Mouse (Mus musculus): ENCODE measurements around the gene Ppp1r3f. TPM values are rescaled to one million over a fixed set of nuclear protein-coding genes. Genes with fewer than 3 reads are reported as not detected.

Ppp1r3f gene
- 3.3 and 13.6 TPM in 2 replicates for polyA plus RNA-seq (2021; fragmentation: Nextera tagmentation)
- long read RNA-seq, experiment 1, full-length matches to known transcripts: 26 of 33 reads
- long read RNA-seq, experiment 1, partial matches to known transcripts: 0 of 33 reads
- long read RNA-seq, experiment 1, other reads (novel, unspliced or antisense): 7 of 33 reads
- long read RNA-seq, experiment 2, full-length matches to known transcripts: 2 of 2 reads
- long read RNA-seq, experiment 2, partial matches to known transcripts: 0 of 2 reads
- long read RNA-seq, experiment 2, other reads (novel, unspliced or antisense): 0 of 2 reads

DNA sequence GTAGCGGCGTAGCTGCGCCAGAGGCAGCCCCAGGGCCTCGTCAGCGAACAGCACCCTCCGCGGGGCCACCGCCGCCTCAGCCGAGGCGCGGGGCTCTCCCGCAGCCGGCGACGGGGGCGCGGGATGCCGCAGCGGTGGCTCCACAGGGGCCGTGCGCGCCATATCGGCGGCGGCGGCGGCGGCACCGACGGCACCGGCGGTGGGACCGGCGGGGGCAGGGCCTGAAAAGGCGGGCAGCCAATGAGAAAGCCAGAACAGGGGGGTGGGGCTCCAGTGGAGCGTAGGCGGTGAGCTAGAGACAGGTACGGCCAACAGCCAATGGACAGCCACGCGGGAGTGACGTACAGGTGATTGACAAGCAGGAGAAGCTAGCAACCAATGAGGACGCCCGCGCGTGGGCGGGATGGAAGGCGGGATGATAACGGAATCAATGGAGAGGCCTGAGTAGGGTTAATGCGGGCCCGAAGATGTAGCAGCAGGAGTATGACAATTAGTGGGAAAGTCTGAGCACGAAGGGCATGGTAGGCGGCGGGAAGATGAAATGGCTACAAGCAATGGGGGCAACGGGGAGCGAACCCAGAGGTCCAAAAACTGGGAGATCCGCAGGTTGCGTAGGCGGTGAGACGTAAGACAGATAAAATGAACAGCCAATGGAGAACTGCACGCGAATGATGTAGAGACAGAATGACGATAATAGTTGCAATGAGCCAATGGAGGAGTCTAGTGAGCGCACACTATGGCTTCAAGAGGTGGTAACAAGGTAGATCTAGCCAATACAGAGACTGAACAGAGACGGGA lies at the start of gene Ppp1r3f:
TSS of gene Ppp1r3f (minus strand) at position 197 of the 798 bp plus-strand sequence.

DNA sequence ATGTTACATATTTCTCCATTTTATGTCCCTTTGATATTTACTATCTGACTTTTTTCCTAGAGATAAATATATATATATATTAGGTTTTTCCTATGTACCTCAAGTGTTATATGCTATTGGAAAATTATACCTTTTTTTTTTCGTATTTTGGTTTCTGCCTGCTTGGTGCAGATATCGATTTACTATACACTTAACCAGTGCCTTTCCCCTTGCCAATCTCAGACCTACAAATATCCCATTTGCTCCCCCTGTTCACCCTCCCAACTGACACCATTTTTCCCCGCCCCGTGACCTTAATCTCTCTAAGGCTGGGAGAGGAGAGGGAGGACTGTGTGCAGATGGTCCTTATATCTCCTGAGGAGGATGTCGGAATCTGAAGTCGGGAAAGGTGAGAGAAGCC lies 32.7 kb upstream of the Ppp1r3f start, which contains the start of gene Cacna1f:
TSS of gene Cacna1f (plus strand) at position 301 of the 400 bp plus-strand sequence.

DNA sequence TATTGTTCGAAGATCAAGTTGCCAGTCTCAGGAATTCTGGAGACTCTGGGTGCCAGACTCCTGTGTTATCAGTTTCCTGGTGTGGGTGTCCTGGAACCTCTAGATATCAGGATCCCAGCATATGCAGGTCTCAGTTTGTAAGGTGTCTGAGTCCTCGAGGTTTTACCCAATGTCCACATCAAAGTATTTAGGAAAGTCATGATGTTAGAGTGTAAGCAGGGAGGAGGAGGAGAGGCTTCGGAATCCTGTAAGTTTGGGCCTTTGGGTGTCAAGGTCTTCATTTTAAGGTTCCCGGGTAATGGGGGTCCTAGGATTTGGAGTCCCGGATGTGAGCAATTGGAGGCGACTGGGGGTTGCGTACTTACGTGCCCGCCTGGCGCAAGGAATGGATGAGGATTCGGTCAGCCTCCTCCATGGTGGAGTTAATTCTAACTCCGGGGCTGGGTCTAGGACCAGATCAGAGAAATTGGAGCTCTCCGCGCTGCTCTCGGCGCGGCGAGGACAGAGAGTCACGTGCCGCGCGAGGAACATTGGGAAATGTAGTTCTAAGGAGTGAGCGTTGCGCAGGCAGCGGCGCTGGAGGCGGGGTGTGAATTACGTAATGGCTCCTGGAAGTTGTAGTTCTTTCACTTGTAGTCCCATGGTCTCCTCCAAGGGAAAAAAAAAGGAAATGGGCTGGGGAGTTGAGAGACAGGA lies 30.9 kb upstream of the Ppp1r3f start, which contains the start of gene Ccdc22:
TSS of gene Ccdc22 (minus strand) at position 639 of the 696 bp plus-strand sequence.

DNA sequence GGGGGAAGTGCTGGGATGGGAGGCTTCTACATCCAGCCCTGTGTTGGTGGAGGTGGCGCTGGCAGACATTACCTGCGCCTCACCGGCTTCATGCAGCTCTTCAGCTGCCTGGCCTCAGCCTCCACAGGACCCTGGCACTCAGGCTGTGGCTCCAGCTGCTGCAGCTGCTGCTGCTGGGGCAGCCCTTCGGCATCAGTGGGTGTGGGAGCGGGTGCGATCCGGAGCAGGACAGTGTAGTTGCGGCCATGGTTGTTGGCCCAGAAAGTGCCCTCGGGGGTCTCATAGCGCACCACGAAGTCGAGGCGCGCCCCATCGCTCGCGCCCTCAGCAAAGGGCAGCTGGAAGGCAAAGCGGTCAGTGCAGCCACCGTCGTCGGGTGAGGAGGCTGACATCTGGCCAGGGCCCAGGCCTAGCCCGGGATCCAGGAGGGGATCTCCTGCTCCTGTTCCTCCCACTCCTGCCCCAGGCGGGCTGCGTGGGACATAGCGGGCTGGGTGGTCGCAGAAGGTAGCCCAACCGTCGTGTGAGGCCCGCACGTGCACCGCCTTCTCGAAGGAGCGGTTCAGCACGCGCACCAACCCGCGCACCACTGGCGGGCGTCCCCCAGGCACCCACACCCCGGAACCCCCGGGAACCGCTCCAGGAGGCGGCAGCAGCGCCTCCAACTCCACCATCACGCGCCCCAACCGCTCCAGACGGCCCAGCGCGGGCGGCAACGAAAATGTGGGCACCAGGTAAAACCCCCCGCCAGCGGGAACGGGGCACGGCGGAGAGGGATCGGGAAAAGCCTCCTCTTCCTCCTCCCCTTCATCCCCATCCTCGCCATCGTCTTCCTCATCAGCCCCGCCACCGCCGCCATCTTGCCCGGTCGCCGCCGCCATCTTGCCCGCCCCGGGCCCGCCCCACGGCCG lies 652 bp downstream of the Ppp1r3f start, which contains the start of gene Foxp3:
TSS of gene Foxp3 (plus strand) at position 469 of the 911 bp plus-strand sequence.

Other genes starting within 250 kb of the Ppp1r3f start
- 1.4 and 1.6 TPM in 2 replicates for gene Usp27x, start 198.5 kb downstream of the Ppp1r3f start, polyA plus RNA-seq (2021; fragmentation: Nextera tagmentation)
- 0.49 TPM in 1 of 2 replicates, not detected in the other for gene Foxp3, start 639 bp downstream of the Ppp1r3f start, polyA plus RNA-seq (2021; fragmentation: Nextera tagmentation)
- gene Ccdc22, start 31.2 kb upstream of the Ppp1r3f start, polyA plus RNA-seq (2021; fragmentation: Nextera tagmentation): 21.8 and 27.4 TPM in 2 replicates
- gene Cacna1f, start 32.8 kb upstream of the Ppp1r3f start, polyA plus RNA-seq (2021; fragmentation: Nextera tagmentation): not detected in 2 replicates
- gene Syp, start 64.2 kb upstream of the Ppp1r3f start, polyA plus RNA-seq (2021; fragmentation: Nextera tagmentation): 229 and 565 TPM in 2 replicates
- 1.1 and 1.3 TPM in 2 replicates for gene Prickle3, start 83.0 kb upstream of the Ppp1r3f start, polyA plus RNA-seq (2021; fragmentation: Nextera tagmentation)
- 12.5 and 19.4 TPM in 2 replicates for gene Plp2, start 97.1 kb upstream of the Ppp1r3f start, polyA plus RNA-seq (2021; fragmentation: Nextera tagmentation)
- gene Magix, start 107.0 kb upstream of the Ppp1r3f start, polyA plus RNA-seq (2021; fragmentation: Nextera tagmentation): 0.20 and 0.41 TPM in 2 replicates
- gene Gpkow, start 122.8 kb upstream of the Ppp1r3f start, polyA plus RNA-seq (2021; fragmentation: Nextera tagmentation): 14.0 and 20.9 TPM in 2 replicates
- gene Wdr45, start 140.1 kb upstream of the Ppp1r3f start, polyA plus RNA-seq (2021; fragmentation: Nextera tagmentation): 16.0 and 48.4 TPM in 2 replicates
- gene Gm45208, start 148.0 kb upstream of the Ppp1r3f start, polyA plus RNA-seq (2021; fragmentation: Nextera tagmentation): 0.53 TPM in 1 of 2 replicates, not detected in the other
- 110 and 132 TPM in 2 replicates for gene Praf2, start 154.2 kb upstream of the Ppp1r3f start, polyA plus RNA-seq (2021; fragmentation: Nextera tagmentation)
- 7.5 and 8.8 TPM in 2 replicates for gene Ccdc120, start 176.6 kb upstream of the Ppp1r3f start, polyA plus RNA-seq (2021; fragmentation: Nextera tagmentation)
- gene Tfe3, start 188.3 kb upstream of the Ppp1r3f start, polyA plus RNA-seq (2021; fragmentation: Nextera tagmentation): 7.3 and 12.4 TPM in 2 replicates
- 35.3 and 40.6 TPM in 2 replicates for gene Gripap1, start 215.5 kb upstream of the Ppp1r3f start, polyA plus RNA-seq (2021; fragmentation: Nextera tagmentation)
- gene Kcnd1, start 248.0 kb upstream of the Ppp1r3f start, polyA plus RNA-seq (2021; fragmentation: Nextera tagmentation): 3.7 and 5.4 TPM in 2 replicates